Mouse (Mus musculus) bone marrow macrophage, adult 2 months (primary cell): ENCODE results near the gene Mfsd6. TPM values are rescaled to one million over a fixed set of nuclear protein-coding genes. Genes with fewer than 3 reads are reported as not detected.

Source experiments
- H3K27ac ChIP-seq: 2 replicates; pipeline ENCODE4 v1.5.1; 2012; ENCODE audit warnings: low read depth, low read length; ENCODE audit not compliant: insufficient read depth
- H3K4me1 ChIP-seq: 2 replicates; pipeline ENCODE4 v1.6.1; 2012; ENCODE audit warnings: low read length; ENCODE audit not compliant: control insufficient read depth, insufficient read depth
- H3K4me3 ChIP-seq: 2 replicates; pipeline ENCODE4 v1.5.1; 2012; ENCODE audit warnings: mild to moderate bottlenecking, low read length, moderate library complexity; ENCODE audit not compliant: insufficient read depth
- CTCF ChIP-seq: IDR thresholded peaks from 2 replicates; pipeline ENCODE4 v1.5.1; 2012; ENCODE audit warnings: low read depth, mild to moderate bottlenecking, low read length, moderate library complexity
- POLR2A ChIP-seq: IDR thresholded peaks from 2 replicates; pipeline ENCODE4 v1.6.1; 2012; ENCODE audit warnings: mild to moderate bottlenecking, low read depth, low read length, borderline replicate concordance
- polyA plus RNA-seq: library from polyadenylated mRNA; stranded (reverse); fragments of >200 nt; gene quantifications from 2 replicates; pipeline ENCODE4 v1.2.4, GENCODE M21; 2012; ENCODE audit not compliant: missing spikeins, insufficient read depth, insufficient read length

Mfsd6 gene
- polyA plus RNA-seq, 1 experiment, result 44.1 TPM

- Histone ChIP-seq H3K4me3 (no peak overlapping the region), H3K4me1 (peaks cover 23% of the 10 kb centered on the region), H3K27ac (no peak overlapping the region)
- no peak for TF ChIP-seq CTCF
- TF ChIP-seq POLR2A, result no peak
Measured at GRCm38 (mm10) chr1:52648153-52649027, 78.9 kb downstream of the Mfsd6 start.

- H3K27ac ChIP-seq, result no peak overlapping the region
- TF ChIP-seq CTCF (no peak), POLR2A (no peak)
- no peak overlapping the region for H3K4me3 ChIP-seq
- H3K4me1 ChIP-seq, result no peaks in the 10 kb centered on the region; the same call in 1 of the 2 replicates
Measured at GRCm38 (mm10) chr1:52640736-52641135, 86.5 kb downstream of the Mfsd6 start.

GRCm38 (mm10) chr1:52640266-52640665 lies 87.0 kb downstream of the Mfsd6 start:
- Histone ChIP-seq H3K4me1 (no peaks in the 10 kb centered on the region; the same call in 1 of the 2 replicates), H3K27ac (no peak overlapping the region)
- TF ChIP-seq CTCF (no peak), POLR2A (no peak)

GRCm38 (mm10) chr1:52639090-52639489 lies 88.2 kb downstream of the Mfsd6 start:
- TF ChIP-seq POLR2A, result no peak
- TF ChIP-seq CTCF, result no peak
- Histone ChIP-seq H3K4me3 (no peak overlapping the region), H3K4me1 (no peaks in the 10 kb centered on the region; the same call in 1 of the 2 replicates), H3K27ac (no peak overlapping the region)

More at GRCm38 (mm10) chr1:52640266-52640665, 87.0 kb downstream of the Mfsd6 start:
- no peak overlapping the region for H3K4me3 ChIP-seq

- H3K4me3 ChIP-seq, result no peak overlapping the region
- H3K4me1 ChIP-seq, result no peaks in the 10 kb centered on the region; the same call in 1 of the 2 replicates
- TF ChIP-seq CTCF (no peak), POLR2A (no peak)
- no peak overlapping the region for H3K27ac ChIP-seq
Measured at GRCm38 (mm10) chr1:52638101-52638500, 89.2 kb downstream of the Mfsd6 start.

GRCm38 (mm10) chr1:52635932-52636331 lies 91.3 kb downstream of the Mfsd6 start:
- no peaks in the 10 kb centered on the region; the same call in 1 of the 2 replicates for H3K4me1 ChIP-seq
- TF ChIP-seq CTCF (no peak), POLR2A (no peak)
- H3K27ac ChIP-seq, result no peak overlapping the region
- H3K4me3 ChIP-seq, result no peak overlapping the region

- no peak overlapping the region for H3K27ac ChIP-seq
- H3K4me3 ChIP-seq, result no peak overlapping the region
- H3K4me1 ChIP-seq, result no peaks in the 10 kb centered on the region
- TF ChIP-seq CTCF (no peak), POLR2A (no peak)
Measured at GRCm38 (mm10) chr1:52634251-52634650, 93.0 kb downstream of the Mfsd6 start.

GRCm38 (mm10) chr1:52631570-52631969 lies 95.7 kb downstream of the Mfsd6 start:
- Histone ChIP-seq H3K4me3 (no peak overlapping the region; the same call in 1 of the 2 replicates), H3K27ac (no peak overlapping the region), H3K4me1 (no peaks in the 10 kb centered on the region)
- TF ChIP-seq CTCF, result no peak
- no peak for TF ChIP-seq POLR2A

- H3K27ac ChIP-seq, result peak overlapping the region; percentile 40
- TF ChIP-seq CTCF (no peak), POLR2A (no peak)
- peak overlapping the region; percentile 98 for H3K4me3 ChIP-seq
Measured at GRCm38 (mm10) chr1:52630937-52631299, 96.3 kb downstream of the Mfsd6 start.

GRCm38 (mm10) chr1:52630248-52630936 lies 96.9 kb downstream of the Mfsd6 start, which contains the start of gene Nemp2:
Gene Nemp2 (plus strand): TSS chr1:52630703.
- H3K27ac ChIP-seq, result peak within 1 kb of the TSS; percentile 40
- H3K4me3 ChIP-seq, result peak within 1 kb of the TSS; percentile 98

More at GRCm38 (mm10) chr1:52630937-52631299, 96.3 kb downstream of the Mfsd6 start:
- no peaks in the 10 kb centered on the region for H3K4me1 ChIP-seq

More at GRCm38 (mm10) chr1:52630248-52630936, 96.9 kb downstream of the Mfsd6 start, which contains the start of gene Nemp2:
- peak; percentile 57 for TF ChIP-seq CTCF
- TF ChIP-seq POLR2A, result no peak
- H3K4me1 ChIP-seq, result no peaks in the 10 kb centered on the region
